Mouse (Mus musculus): ENCODE data around the gene Ccdc85c.

DNA sequence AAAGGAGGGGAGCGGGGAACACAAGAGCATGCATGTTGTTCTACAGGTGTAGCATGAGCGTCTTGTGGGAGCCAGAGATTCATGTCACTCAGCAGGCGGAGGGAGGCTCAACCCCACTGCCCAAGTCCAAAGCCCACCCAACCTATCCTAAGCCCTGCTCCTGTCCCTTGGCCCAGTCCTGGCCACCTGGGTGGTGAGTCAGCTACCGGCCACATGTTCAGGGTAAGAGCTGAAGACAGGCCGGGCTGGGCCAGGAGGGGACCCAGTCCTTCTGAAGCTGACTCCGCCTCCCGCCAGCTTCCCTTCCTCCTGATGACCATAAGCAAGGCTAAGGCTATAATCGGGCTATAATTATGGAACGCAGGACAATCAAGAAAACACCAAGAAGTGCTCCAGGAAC, 67.0 kb downstream of the Ccdc85c start:
- TF ChIP-seq POLR2A (IDR thresholded peaks at IDR 0.05; ENCODE audit: extremely low read depth, insufficient read depth, low read length) (no peak), CTCF (IDR thresholded peaks at IDR 0.05; ENCODE audit: extremely low read depth, insufficient read depth, low read length) (no peak)
